Mouse (Mus musculus) myocyte (in vitro differentiated cells): ENCODE measurements at regions not wholly inside any gene's neighbourhood (a gene's known extent, or its start where the extent isn't known, plus 50 kb on each side); places are given as distances from the start of the nearest gene placed in this dataset.

Experiments used
- CEBPB ChIP-seq: IDR thresholded peaks from 2 replicates; pipeline ENCODE4 v1.6.1; 2011; ENCODE audit warnings: mild to moderate bottlenecking, moderate library complexity; ENCODE audit not compliant: poor library complexity, insufficient read depth, severe bottlenecking
- E2F4 ChIP-seq: IDR thresholded peaks from one replicate; pipeline ENCODE4 v1.6.1; 2011; ENCODE audit warnings: mild to moderate bottlenecking, control low read depth, moderate library complexity; ENCODE audit not compliant: insufficient read depth
- MAX ChIP-seq: IDR thresholded peaks from one replicate; pipeline ENCODE4 v1.6.1; 2011; ENCODE audit warnings: low read depth, mild to moderate bottlenecking, control low read depth
- MYOD1 ChIP-seq, 3 experiments: IDR thresholded peaks; one replicate each; pipeline ENCODE4 v1.6.1; 2011; ENCODE audit warnings: control low read depth in 2 of 3, low read depth in 2 of 3, mild to moderate bottlenecking in 2 of 3, moderate library complexity in 1 of 3; ENCODE audit not compliant: insufficient read length in 2 of 3, control insufficient read depth in 1 of 3
- MYOG ChIP-seq, 3 experiments: IDR thresholded peaks; one replicate each; pipeline ENCODE4 v1.6.1; 2011; ENCODE audit warnings: control low read depth in 2 of 3, low read depth in 2 of 3, mild to moderate bottlenecking in 2 of 3; ENCODE audit not compliant: insufficient read length in 2 of 3, control insufficient read depth in 1 of 3, insufficient read depth in 1 of 3
- POLR2A ChIP-seq: IDR thresholded peaks from one replicate; pipeline ENCODE4 v1.6.1; 2011; ENCODE audit warnings: low read depth, mild to moderate bottlenecking, control low read depth, moderate library complexity; ENCODE audit not compliant: insufficient read length
- POLR2AphosphoS2 ChIP-seq: IDR thresholded peaks from one replicate; pipeline ENCODE4 v1.6.1; 2011; ENCODE audit warnings: low read depth, control low read depth; ENCODE audit not compliant: insufficient read length
- SRF ChIP-seq: IDR thresholded peaks from one replicate; pipeline ENCODE4 v1.6.1; 2011; ENCODE audit warnings: low read depth; ENCODE audit not compliant: control insufficient read depth, insufficient read length
- USF1 ChIP-seq: IDR thresholded peaks from one replicate; pipeline ENCODE4 v1.6.1; 2011; ENCODE audit warnings: low read depth, mild to moderate bottlenecking, control low read depth, moderate library complexity

- TF ChIP-seq POLR2A (no peak), E2F4 (no peak), POLR2AphosphoS2 (no peak), MAX (no peak), USF1 (no peak), MYOD1 (IDR thresholded peaks at IDR 0.05; ENCODE audit: control insufficient read depth in 1 of 3, insufficient read length in 2 of 3, low read depth in 2 of 3) (no peak), MYOG (IDR thresholded peaks at IDR 0.05; ENCODE audit: control insufficient read depth in 1 of 3, insufficient read depth in 1 of 3, insufficient read length in 2 of 3, low read depth in 2 of 3) (no peak), CEBPB (no peak), SRF (no peak)
Measured at GRCm38 (mm10) chr8:126806591-126806990, 139.1 kb downstream of the Tomm20 start.
